Mouse (Mus musculus): ENCODE results near the gene Tnnc1. TPM values are rescaled to one million over a fixed set of nuclear protein-coding genes. Genes with fewer than 3 reads are reported as not detected.

The Tnnc1 gene
- polyA plus RNA-seq, 1 experiment from 2014 or later: 63.0 TPM

- 22% methylated on average over 38 of the region's 38 CpGs for WGBS
- Histone ChIP-seq H3K27me3 (ENCODE audit: control insufficient read depth, insufficient read depth, low read length) (no peaks in the 10 kb centered on the region), H3K4me3 (ENCODE audit: low read depth, low read length) (peak overlapping the region; percentile 92), H3K9ac (ENCODE audit: low read length) (peak overlapping the region; percentile 97), H3K4me1 (ENCODE audit: control insufficient read depth, insufficient read depth, low read length) (peaks cover 9% of the 10 kb centered on the region; the same call in 1 of the 2 replicates), H3K9me3 (ENCODE audit: control insufficient read depth, low read length) (no peaks in the 10 kb centered on the region), H3K36me3 (ENCODE audit: control insufficient read depth, insufficient read depth, low read length) (peaks cover 11% of the 10 kb centered on the region), H3K4me2 (ENCODE audit: low read depth) (peak overlapping the region; percentile 84), H3K27ac (ENCODE audit: low read depth, low read length) (peak overlapping the region; percentile 88)
- no peak for ATAC-seq (ENCODE audit: insufficient read depth, low FRiP score, low TSS enrichment)
- no peak for DNase-seq (ENCODE audit: low spot score)
Measured at GRCm38 (mm10) chr14:31250222-31251083, 42.3 kb downstream of the Tnnc1 start.

- Histone ChIP-seq H3K4me3 (ENCODE audit: low read depth, low read length) (peak within 1 kb of the TSS; percentile 92), H3K27me3 (ENCODE audit: control insufficient read depth, insufficient read depth, low read length) (no peaks in the 10 kb centered on the region), H3K4me1 (ENCODE audit: control insufficient read depth, insufficient read depth, low read length) (peaks cover 9% of the 10 kb centered on the region; the same call in 1 of the 2 replicates), H3K9me3 (ENCODE audit: control insufficient read depth, low read length) (no peaks in the 10 kb centered on the region), H3K36me3 (ENCODE audit: control insufficient read depth, insufficient read depth, low read length) (peaks cover 14% of the 10 kb centered on the region), H3K27ac (ENCODE audit: low read depth, low read length) (peak within 1 kb of the TSS; percentile 88), H3K4me2 (ENCODE audit: low read depth) (peak within 1 kb of the TSS; percentile 84), H3K9ac (ENCODE audit: low read length) (peak within 1 kb of the TSS; percentile 97)
- under 1% methylated on average over 74 of the region's 75 CpGs for WGBS
- peak; percentile 94 for ATAC-seq (ENCODE audit: insufficient read depth, low FRiP score, low TSS enrichment)
- peak; percentile 98 for DNase-seq (ENCODE audit: low spot score)
Measured at GRCm38 (mm10) chr14:31251084-31251604, 43.0 kb downstream of the Tnnc1 start, which contains the start of the genes Phf7 and Bap1. Gene Phf7, minus strand, starts transcription at chr14:31251317. Gene Bap1, plus strand, starts transcription at chr14:31251450.

GRCm38 (mm10) chr14:31251626-31252025 is 43.5 kb downstream of the Tnnc1 start:
- H3K27me3 ChIP-seq (ENCODE audit: control insufficient read depth, insufficient read depth, low read length): no peaks in the 10 kb centered on the region
- H3K4me3 ChIP-seq (ENCODE audit: low read depth, low read length): peak overlapping the region; percentile 92
- DNase-seq (ENCODE audit: low spot score) (no peak), ATAC-seq (ENCODE audit: insufficient read depth, low FRiP score, low TSS enrichment) (peak; percentile 68)
- peak overlapping the region; percentile 88; the same call in 1 of the 2 replicates for H3K27ac ChIP-seq (ENCODE audit: low read depth, low read length)
- peak overlapping the region; percentile 84 for H3K4me2 ChIP-seq (ENCODE audit: low read depth)
- peaks cover 19% of the 10 kb centered on the region for H3K36me3 ChIP-seq (ENCODE audit: control insufficient read depth, insufficient read depth, low read length)
- peak overlapping the region; percentile 97 for H3K9ac ChIP-seq (ENCODE audit: low read length)
- H3K4me1 ChIP-seq (ENCODE audit: control insufficient read depth, insufficient read depth, low read length): peaks cover 9% of the 10 kb centered on the region; the same call in 1 of the 2 replicates
- WGBS: 2% methylated on average over 18 of the region's 18 CpGs
- no peaks in the 10 kb centered on the region for H3K9me3 ChIP-seq (ENCODE audit: control insufficient read depth, low read length)

- no peaks in the 10 kb centered on the region for H3K27me3 ChIP-seq (ENCODE audit: control insufficient read depth, insufficient read depth, low read length)
- ATAC-seq (ENCODE audit: insufficient read depth, low FRiP score, low TSS enrichment): no peak
- H3K4me3 ChIP-seq (ENCODE audit: low read depth, low read length): peak overlapping the region; percentile 92
- peaks cover 23% of the 10 kb centered on the region for H3K36me3 ChIP-seq (ENCODE audit: control insufficient read depth, insufficient read depth, low read length)
- H3K9ac ChIP-seq (ENCODE audit: low read length): peak overlapping the region; percentile 97
- DNase-seq (ENCODE audit: low spot score): no peak
- no peaks in the 10 kb centered on the region for H3K9me3 ChIP-seq (ENCODE audit: control insufficient read depth, low read length)
- H3K27ac ChIP-seq (ENCODE audit: low read depth, low read length): no peak overlapping the region
- H3K4me1 ChIP-seq (ENCODE audit: control insufficient read depth, insufficient read depth, low read length): peaks cover 9% of the 10 kb centered on the region; the same call in 1 of the 2 replicates
- 89% methylated on average over 5 of the region's 5 CpGs for WGBS
- peak overlapping the region; percentile 84 for H3K4me2 ChIP-seq (ENCODE audit: low read depth)
Measured at GRCm38 (mm10) chr14:31252091-31252490, 44.0 kb downstream of the Tnnc1 start.

DNA sequence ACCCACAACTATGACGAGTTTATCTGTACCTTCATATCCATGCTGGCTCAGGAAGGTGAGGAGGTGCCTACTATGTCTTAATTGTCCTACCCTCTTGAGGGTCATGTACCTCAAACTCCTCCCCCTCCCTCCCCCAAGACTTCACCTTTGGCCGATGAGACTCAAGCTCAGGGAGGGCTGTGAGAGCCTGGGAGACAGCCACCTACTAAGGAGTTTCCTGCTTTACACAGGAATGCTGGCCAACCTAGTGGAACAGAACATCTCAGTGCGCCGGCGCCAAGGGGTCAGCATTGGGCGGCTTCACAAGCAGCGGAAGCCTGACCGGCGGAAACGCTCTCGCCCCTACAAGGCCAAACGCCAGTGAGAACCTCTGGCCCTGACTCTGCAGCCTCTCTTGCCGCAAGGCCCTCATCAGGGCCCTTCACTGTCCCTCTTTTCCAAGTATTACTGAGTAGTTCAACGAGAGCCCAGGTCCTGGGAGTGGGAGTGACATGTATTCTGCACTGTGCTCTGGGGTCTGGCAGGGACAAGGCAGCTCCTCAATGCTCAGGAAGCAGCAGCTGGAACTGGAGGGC is 50.5 kb downstream of the Tnnc1 start:
- 91% methylated on average over 14 of the region's 14 CpGs for WGBS
- Histone ChIP-seq H3K4me2 (ENCODE audit: low read depth) (no peak overlapping the region), H3K9ac (ENCODE audit: low read length) (no peak overlapping the region), H3K27me3 (ENCODE audit: control insufficient read depth, insufficient read depth, low read length) (no peaks in the 10 kb centered on the region), H3K4me3 (ENCODE audit: low read depth, low read length) (no peak overlapping the region), H3K27ac (ENCODE audit: low read depth, low read length) (no peak overlapping the region), H3K36me3 (ENCODE audit: control insufficient read depth, insufficient read depth, low read length) (peaks cover 44% of the 10 kb centered on the region), H3K4me1 (ENCODE audit: control insufficient read depth, insufficient read depth, low read length) (no peaks in the 10 kb centered on the region), H3K9me3 (ENCODE audit: control insufficient read depth, low read length) (no peaks in the 10 kb centered on the region)
- no peak for ATAC-seq (ENCODE audit: insufficient read depth, low FRiP score, low TSS enrichment)
- DNase-seq (ENCODE audit: low spot score): no peak

- H3K4me2 ChIP-seq (ENCODE audit: low read depth): no peak overlapping the region
- ATAC-seq (ENCODE audit: insufficient read depth, low FRiP score, low TSS enrichment) (no peak), DNase-seq (ENCODE audit: low spot score) (no peak)
- H3K36me3 ChIP-seq (ENCODE audit: control insufficient read depth, insufficient read depth, low read length): peaks cover 36% of the 10 kb centered on the region
- no peaks in the 10 kb centered on the region for H3K9me3 ChIP-seq (ENCODE audit: control insufficient read depth, low read length)
- no peaks in the 10 kb centered on the region for H3K4me1 ChIP-seq (ENCODE audit: control insufficient read depth, insufficient read depth, low read length)
- WGBS: 87% methylated on average over 4 of the region's 4 CpGs
- H3K27ac ChIP-seq (ENCODE audit: low read depth, low read length): no peak overlapping the region
- H3K27me3 ChIP-seq (ENCODE audit: control insufficient read depth, insufficient read depth, low read length): no peaks in the 10 kb centered on the region
- H3K4me3 ChIP-seq (ENCODE audit: low read depth, low read length): no peak overlapping the region
- no peak overlapping the region for H3K9ac ChIP-seq (ENCODE audit: low read length)
Measured at GRCm38 (mm10) chr14:31260374-31260773, 52.3 kb downstream of the Tnnc1 start.

- Histone ChIP-seq H3K9me3 (ENCODE audit: control insufficient read depth, low read length) (no peaks in the 10 kb centered on the region), H3K4me3 (ENCODE audit: low read depth, low read length) (no peak overlapping the region), H3K27ac (ENCODE audit: low read depth, low read length) (no peak overlapping the region), H3K27me3 (ENCODE audit: control insufficient read depth, insufficient read depth, low read length) (no peaks in the 10 kb centered on the region), H3K36me3 (ENCODE audit: control insufficient read depth, insufficient read depth, low read length) (peaks cover 34% of the 10 kb centered on the region), H3K4me2 (ENCODE audit: low read depth) (no peak overlapping the region), H3K4me1 (ENCODE audit: control insufficient read depth, insufficient read depth, low read length) (no peaks in the 10 kb centered on the region), H3K9ac (ENCODE audit: low read length) (no peak overlapping the region)
- ATAC-seq (ENCODE audit: insufficient read depth, low FRiP score, low TSS enrichment) (no peak), DNase-seq (ENCODE audit: low spot score) (no peak)
- 92% methylated on average over 9 of the region's 9 CpGs for WGBS
Measured at GRCm38 (mm10) chr14:31260932-31261331, 52.8 kb downstream of the Tnnc1 start.

All from neural tube, embryonic 11.5 days (tissue).